Mouse (Mus musculus): ENCODE data around the gene B3gnt4. TPM values are rescaled to one million over a fixed set of nuclear protein-coding genes. Genes with fewer than 3 reads are reported as not detected.

Gene B3gnt4
- polyA plus RNA-seq (2015; fragmentation: Nextera tagmentation; extraction: Ambion mirVana), result 0.23 and 0.36 TPM in 2 replicates

- Histone ChIP-seq H3K9me3 (replicated peaks) (no peaks in the 10 kb centered on the region), H3K4me1 (replicated peaks) (peaks cover 15% of the 10 kb centered on the region), H3K4me3 (no peak within 1 kb of the TSS), H3K4me2 (no peak within 1 kb of the TSS), H3K9ac (no peak within 1 kb of the TSS), H3K27ac (no peak within 1 kb of the TSS), H3K36me3 (peaks cover 4% of the 10 kb centered on the region; the same call in 1 of the 2 replicates), H3K27me3 (peaks cover 41% of the 10 kb centered on the region)
- 86% methylated on average over 5 of the region's 5 CpGs for WGBS
- no peak for ATAC-seq (replicated peaks; ENCODE audit: insufficient number of reproducible peaks, insufficient read depth, low FRiP score, low read depth)
These were observed at the start of gene B3gnt4 for GRCm38 (mm10) chr5:123510160-123510559. Gene B3gnt4, plus strand, starts transcription at chr5:123510460.

- Histone ChIP-seq H3K4me3 (no peak overlapping the region), H3K27me3 (no peaks in the 10 kb centered on the region), H3K27ac (no peak overlapping the region), H3K36me3 (peaks cover 4% of the 10 kb centered on the region), H3K9ac (no peak overlapping the region), H3K9me3 (replicated peaks) (no peaks in the 10 kb centered on the region), H3K4me1 (replicated peaks) (no peaks in the 10 kb centered on the region), H3K4me2 (no peak overlapping the region)
- WGBS, result 44% methylated on average over 5 of the region's 5 CpGs
- ATAC-seq (replicated peaks; ENCODE audit: insufficient number of reproducible peaks, insufficient read depth, low FRiP score, low read depth), result no peak
These were observed 48.8 kb upstream of the B3gnt4 start for GRCm38 (mm10) chr5:123461420-123461819.

- Histone ChIP-seq H3K4me3 (no peak overlapping the region), H3K9me3 (replicated peaks) (no peaks in the 10 kb centered on the region), H3K36me3 (no peaks in the 10 kb centered on the region), H3K4me2 (no peak overlapping the region), H3K27ac (no peak overlapping the region), H3K9ac (no peak overlapping the region), H3K4me1 (replicated peaks) (no peaks in the 10 kb centered on the region), H3K27me3 (no peaks in the 10 kb centered on the region)
- no peak for ATAC-seq (replicated peaks; ENCODE audit: insufficient number of reproducible peaks, insufficient read depth, low FRiP score, low read depth)
- WGBS, result 89% methylated on average over 1 of the region's 1 CpGs
These were observed 45.6 kb upstream of the B3gnt4 start for GRCm38 (mm10) chr5:123464638-123465037.

- Histone ChIP-seq H3K4me1 (replicated peaks) (peaks cover 3% of the 10 kb centered on the region; the same call in 1 of the 2 replicates), H3K27ac (peak overlapping the region; percentile 53; the same call in 1 of the 2 replicates), H3K27me3 (no peaks in the 10 kb centered on the region), H3K9me3 (replicated peaks) (no peaks in the 10 kb centered on the region), H3K36me3 (no peaks in the 10 kb centered on the region), H3K9ac (0 out of 2 replicates have a peak overlapping the region, but pooled peaks have one; percentile 4), H3K4me3 (peak overlapping the region; percentile 38), H3K4me2 (peak overlapping the region; percentile 63)
- WGBS, result 10% methylated on average over 10 of the region's 10 CpGs
- no peak for ATAC-seq (replicated peaks; ENCODE audit: insufficient number of reproducible peaks, insufficient read depth, low FRiP score, low read depth)
These were observed 39.4 kb upstream of the B3gnt4 start for GRCm38 (mm10) chr5:123470784-123471400.

- Histone ChIP-seq H3K4me2 (no peak overlapping the region), H3K36me3 (no peaks in the 10 kb centered on the region), H3K9ac (no peak overlapping the region), H3K27me3 (no peaks in the 10 kb centered on the region), H3K4me1 (replicated peaks) (peaks cover 3% of the 10 kb centered on the region; the same call in 1 of the 2 replicates), H3K27ac (no peak overlapping the region), H3K4me3 (no peak overlapping the region), H3K9me3 (replicated peaks) (no peaks in the 10 kb centered on the region)
- no peak for ATAC-seq (replicated peaks; ENCODE audit: insufficient number of reproducible peaks, insufficient read depth, low FRiP score, low read depth)
- 83% methylated on average over 5 of the region's 5 CpGs for WGBS
These were observed 36.4 kb upstream of the B3gnt4 start for GRCm38 (mm10) chr5:123473817-123474216.

GRCm38 (mm10) chr5:123487659-123488395, 22.4 kb upstream of the B3gnt4 start:
- H3K27me3 ChIP-seq, result peaks cover 4% of the 10 kb centered on the region; the same call in 1 of the 2 replicates
- no peak overlapping the region for H3K9ac ChIP-seq
- no peak overlapping the region for H3K27ac ChIP-seq
- no peak for ATAC-seq (replicated peaks; ENCODE audit: insufficient number of reproducible peaks, insufficient read depth, low FRiP score, low read depth)
- 70% methylated on average over 11 of the region's 11 CpGs for WGBS
- peaks cover 9% of the 10 kb centered on the region for H3K4me1 ChIP-seq (replicated peaks)
- no peak overlapping the region for H3K4me2 ChIP-seq
- H3K36me3 ChIP-seq, result no peaks in the 10 kb centered on the region
- no peak overlapping the region for H3K4me3 ChIP-seq
- no peaks in the 10 kb centered on the region for H3K9me3 ChIP-seq (replicated peaks)

GRCm38 (mm10) chr5:123489112-123489785, 21.0 kb upstream of the B3gnt4 start, which contains the start of the genes Lrrc43 and Il31:
Gene Lrrc43, plus strand, starts transcription at chr5:123489305.
Gene Il31, minus strand, starts transcription at chr5:123489489.
- peak within 1 kb of the TSS; percentile 54 for H3K4me2 ChIP-seq
- WGBS, result 7% methylated on average over 25 of the region's 25 CpGs
- H3K27ac ChIP-seq, result no peak within 1 kb of the TSS
- H3K4me3 ChIP-seq, result peak within 1 kb of the TSS; percentile 17
- no peaks in the 10 kb centered on the region for H3K9me3 ChIP-seq (replicated peaks)
- no peaks in the 10 kb centered on the region for H3K36me3 ChIP-seq
- no peak within 1 kb of the TSS for H3K9ac ChIP-seq
- ATAC-seq (replicated peaks; ENCODE audit: insufficient number of reproducible peaks, insufficient read depth, low FRiP score, low read depth), result no peak
- peaks cover 4% of the 10 kb centered on the region; the same call in 1 of the 2 replicates for H3K27me3 ChIP-seq
- peaks cover 9% of the 10 kb centered on the region for H3K4me1 ChIP-seq (replicated peaks)

GRCm38 (mm10) chr5:123489935-123490334, 20.3 kb upstream of the B3gnt4 start:
- peaks cover 4% of the 10 kb centered on the region; the same call in 1 of the 2 replicates for H3K27me3 ChIP-seq
- H3K27ac ChIP-seq, result no peak overlapping the region
- no peak overlapping the region for H3K9ac ChIP-seq
- H3K36me3 ChIP-seq, result no peaks in the 10 kb centered on the region
- WGBS, result 58% methylated on average over 9 of the region's 9 CpGs
- H3K4me1 ChIP-seq (replicated peaks), result peaks cover 9% of the 10 kb centered on the region
- no peaks in the 10 kb centered on the region for H3K9me3 ChIP-seq (replicated peaks)
- ATAC-seq (replicated peaks; ENCODE audit: insufficient number of reproducible peaks, insufficient read depth, low FRiP score, low read depth), result no peak
- no peak overlapping the region for H3K4me3 ChIP-seq
- H3K4me2 ChIP-seq, result no peak overlapping the region

- Histone ChIP-seq H3K4me3 (no peak overlapping the region), H3K4me1 (replicated peaks) (peaks cover 18% of the 10 kb centered on the region), H3K27ac (no peak overlapping the region), H3K36me3 (no peaks in the 10 kb centered on the region), H3K9me3 (replicated peaks) (no peaks in the 10 kb centered on the region), H3K9ac (no peak overlapping the region), H3K4me2 (no peak overlapping the region), H3K27me3 (peaks cover 12% of the 10 kb centered on the region)
- WGBS, result 42% methylated on average over 4 of the region's 4 CpGs
- ATAC-seq (replicated peaks; ENCODE audit: insufficient number of reproducible peaks, insufficient read depth, low FRiP score, low read depth), result no peak
These were observed 10.5 kb upstream of the B3gnt4 start for GRCm38 (mm10) chr5:123499717-123500116.

GRCm38 (mm10) chr5:123501973-123502372, 8.3 kb upstream of the B3gnt4 start:
- Histone ChIP-seq H3K4me2 (no peak overlapping the region), H3K27ac (no peak overlapping the region), H3K9ac (no peak overlapping the region), H3K4me3 (no peak overlapping the region), H3K36me3 (no peaks in the 10 kb centered on the region), H3K9me3 (replicated peaks) (no peaks in the 10 kb centered on the region), H3K27me3 (peaks cover 21% of the 10 kb centered on the region), H3K4me1 (replicated peaks) (peaks cover 18% of the 10 kb centered on the region)
- no peak for ATAC-seq (replicated peaks; ENCODE audit: insufficient number of reproducible peaks, insufficient read depth, low FRiP score, low read depth)
- WGBS, result 41% methylated on average over 4 of the region's 4 CpGs

Measured in heart, embryonic 15.5 days (tissue).